Mouse (Mus musculus): Measurements from ENCODE around the gene Prmt2.

Gene Prmt2

DNA sequence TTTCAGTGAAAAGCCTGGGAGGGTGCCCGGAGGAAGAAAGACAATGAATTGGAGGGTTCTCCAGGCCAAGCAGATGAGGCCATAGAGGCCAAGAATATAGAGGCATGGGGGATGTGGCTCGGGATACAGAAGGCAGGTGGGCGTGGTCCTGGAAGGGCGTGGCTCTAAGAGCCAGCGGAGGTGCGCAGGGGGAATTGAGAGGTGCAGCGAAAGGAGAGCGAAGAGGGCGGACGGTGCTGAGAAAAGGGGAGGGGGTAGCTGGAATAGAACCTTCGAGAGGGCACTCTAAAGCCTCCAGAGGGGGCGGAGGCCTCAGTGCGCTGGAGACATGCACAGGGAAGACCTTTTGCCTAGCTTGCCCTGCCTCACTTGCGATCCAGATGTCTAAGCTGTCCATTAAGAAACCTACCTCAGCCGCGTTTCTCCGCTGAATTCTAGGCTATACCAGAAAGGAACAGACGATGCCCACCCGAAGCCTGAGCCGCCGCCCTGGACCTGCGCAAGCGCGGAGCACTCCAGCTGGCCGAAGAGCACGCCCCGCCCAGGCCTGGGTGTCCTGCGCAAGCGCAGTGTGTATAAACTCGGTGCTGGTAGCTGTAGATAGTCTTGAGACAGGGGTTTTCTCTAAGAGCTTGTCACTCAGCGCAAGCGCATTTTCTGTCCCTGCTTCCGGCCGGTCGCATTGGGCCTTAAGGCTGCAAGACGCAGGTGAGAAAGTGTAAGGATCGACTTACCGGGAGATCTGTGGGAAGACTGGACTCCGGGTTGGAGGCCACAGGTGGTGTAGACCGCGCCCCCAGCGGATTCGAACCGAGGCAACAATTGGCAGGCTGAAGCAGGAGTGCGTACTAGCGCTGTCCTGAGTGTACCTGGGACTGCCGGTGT, at the start of gene Prmt2:
Prmt2 (minus strand) TSS at position 525 of the 885 bp plus-strand sequence.
- DNase-seq (ENCODE audit: low spot score in 2 of 2) = peak; percentile 83 to 93

DNA sequence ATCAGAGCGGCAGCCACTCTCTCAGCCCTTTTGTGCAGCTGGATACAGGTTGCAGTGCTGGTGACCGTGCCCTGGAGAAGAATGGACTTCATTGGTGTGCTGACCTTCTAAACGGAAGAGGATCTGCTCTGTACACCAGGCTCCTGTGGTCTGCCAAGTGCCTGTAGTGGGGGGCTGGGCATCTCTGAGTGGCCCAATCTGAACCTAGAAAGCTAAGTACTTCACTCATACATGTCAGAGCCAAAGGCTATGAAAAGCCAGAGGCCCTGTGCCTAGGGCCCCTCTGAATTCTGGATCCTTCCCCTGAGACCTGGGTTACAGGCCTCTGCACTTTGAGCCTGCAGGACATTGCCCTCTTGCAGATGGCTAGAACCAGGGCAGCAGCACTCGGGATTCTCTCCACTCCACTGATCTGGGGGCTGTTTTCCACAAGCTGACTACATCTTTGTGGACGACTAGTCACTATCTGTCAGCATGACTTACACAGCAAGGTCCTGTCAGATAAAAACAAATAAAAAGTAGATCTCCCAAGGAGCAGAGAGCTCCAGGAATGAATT, 41.0 kb upstream of the Prmt2 start:
- DNase-seq (ENCODE audit: low spot score in 2 of 2) = no peak

DNA sequence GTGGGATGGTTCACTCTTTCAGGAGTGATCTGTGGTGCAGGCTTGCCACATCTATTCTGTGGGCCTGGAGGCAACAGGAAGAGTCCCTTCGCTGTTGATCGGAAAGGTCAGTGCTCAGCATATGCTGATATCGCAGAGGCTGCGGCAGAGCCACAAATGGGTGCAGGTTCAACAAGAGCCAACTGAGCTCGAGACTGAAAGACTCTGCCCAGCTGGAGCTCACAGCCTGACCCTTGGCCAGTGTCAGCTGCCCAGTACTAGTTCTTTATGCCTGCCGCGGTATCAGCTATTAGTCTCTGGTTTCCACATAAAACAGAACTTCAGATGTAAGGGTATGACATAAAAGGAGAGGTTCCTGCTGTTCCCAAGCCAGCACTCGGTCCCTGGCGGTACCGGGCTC, 37.6 kb upstream of the Prmt2 start:
- no peak for DNase-seq (ENCODE audit: low spot score in 2 of 2)

DNA sequence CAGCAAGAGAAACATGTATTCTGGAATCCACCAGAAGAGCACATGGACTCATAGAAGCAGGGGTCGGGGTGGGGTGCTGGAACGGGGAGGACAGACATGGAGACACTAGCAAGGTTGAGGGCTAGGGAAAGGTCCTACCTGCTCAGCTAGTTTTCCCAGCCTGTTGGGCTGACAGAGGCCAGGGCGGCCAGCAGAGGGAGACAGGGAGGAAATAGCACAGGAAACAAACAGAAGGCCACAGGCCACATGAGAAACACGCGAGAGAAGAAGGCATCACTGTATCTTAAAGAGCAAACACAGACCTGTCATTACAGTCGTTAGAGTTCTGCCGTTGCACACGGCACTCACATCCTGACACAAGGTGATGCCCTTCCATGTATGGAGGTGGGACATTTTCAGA, 33.6 kb upstream of the Prmt2 start:
- peak; percentile 30 to 72 for DNase-seq (ENCODE audit: low spot score in 2 of 2)

GRCm38 (mm10) chr10:76262431-76262830, 24.8 kb upstream of the Prmt2 start:
- DNase-seq (ENCODE audit: low spot score in 2 of 2) = no peak

- DNase-seq (ENCODE audit: low spot score in 2 of 2) = no peak
Observed at GRCm38 (mm10) chr10:76261447-76261846, 23.8 kb upstream of the Prmt2 start.

DNA sequence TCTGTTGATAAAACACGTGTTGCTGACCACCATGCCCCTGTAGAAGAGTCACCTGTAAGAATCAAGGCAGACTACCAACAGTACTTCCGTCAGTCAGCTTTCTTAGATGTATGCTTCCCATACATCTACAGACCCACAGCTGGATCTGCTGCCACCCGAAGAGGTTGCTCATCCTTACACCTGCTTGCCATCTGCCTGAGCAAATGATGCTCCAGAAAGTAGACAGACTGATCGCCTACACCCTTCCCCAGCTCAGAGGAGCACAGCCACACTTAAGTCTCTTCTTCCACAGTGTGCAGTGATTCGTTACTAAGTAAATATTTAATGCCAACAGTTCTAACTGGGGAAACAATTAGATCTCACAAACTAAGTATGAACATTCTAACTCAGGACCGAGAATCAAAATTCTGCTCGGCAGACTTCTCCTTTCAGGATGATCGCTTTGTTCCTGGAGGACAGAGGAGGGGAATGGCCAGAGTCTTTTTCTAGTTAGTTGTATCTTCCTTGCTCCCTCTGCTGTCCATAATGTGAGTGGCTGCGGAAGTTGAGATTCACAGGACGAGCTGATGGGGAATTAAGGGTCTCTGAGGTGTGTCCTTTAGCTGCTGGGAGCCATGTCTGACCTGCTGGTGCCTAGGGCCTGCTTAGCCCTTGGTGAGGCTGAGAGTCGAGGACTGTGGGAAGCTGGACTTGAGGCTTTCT, 22.8 kb upstream of the Prmt2 start:
- no peak for DNase-seq (ENCODE audit: low spot score in 2 of 2)

DNA sequence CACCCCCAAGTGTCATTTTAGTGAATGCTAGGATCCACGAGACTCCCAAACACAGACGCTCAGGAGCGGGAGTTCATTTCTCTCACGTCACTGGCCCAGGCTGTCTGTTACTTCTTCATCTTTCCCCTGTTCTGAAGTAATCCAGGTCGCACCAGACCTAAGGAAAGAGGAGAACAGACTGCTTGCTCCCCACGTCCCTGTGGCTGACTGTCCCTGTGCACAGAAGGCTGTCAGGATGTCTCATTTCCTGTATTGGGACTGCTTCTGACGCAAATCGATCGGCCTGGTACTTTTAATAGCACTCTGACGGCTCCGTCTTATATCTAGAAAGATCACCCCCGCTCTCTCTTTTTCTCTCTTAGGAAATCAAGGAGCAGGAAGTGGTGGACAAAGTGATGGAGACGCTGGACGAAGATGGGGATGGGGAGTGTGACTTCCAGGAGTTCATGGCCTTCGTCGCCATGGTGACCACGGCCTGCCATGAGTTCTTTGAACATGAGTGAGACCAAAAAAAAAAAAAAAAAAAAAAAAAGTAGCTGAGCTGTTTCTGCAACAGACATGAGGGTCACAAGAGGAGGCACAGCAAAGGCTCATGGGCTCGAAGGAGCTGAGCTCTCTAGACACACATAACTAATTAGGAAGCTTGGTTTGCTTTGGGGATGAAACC, 22.0 kb upstream of the Prmt2 start:
- no peak for DNase-seq (ENCODE audit: low spot score in 2 of 2)

DNA sequence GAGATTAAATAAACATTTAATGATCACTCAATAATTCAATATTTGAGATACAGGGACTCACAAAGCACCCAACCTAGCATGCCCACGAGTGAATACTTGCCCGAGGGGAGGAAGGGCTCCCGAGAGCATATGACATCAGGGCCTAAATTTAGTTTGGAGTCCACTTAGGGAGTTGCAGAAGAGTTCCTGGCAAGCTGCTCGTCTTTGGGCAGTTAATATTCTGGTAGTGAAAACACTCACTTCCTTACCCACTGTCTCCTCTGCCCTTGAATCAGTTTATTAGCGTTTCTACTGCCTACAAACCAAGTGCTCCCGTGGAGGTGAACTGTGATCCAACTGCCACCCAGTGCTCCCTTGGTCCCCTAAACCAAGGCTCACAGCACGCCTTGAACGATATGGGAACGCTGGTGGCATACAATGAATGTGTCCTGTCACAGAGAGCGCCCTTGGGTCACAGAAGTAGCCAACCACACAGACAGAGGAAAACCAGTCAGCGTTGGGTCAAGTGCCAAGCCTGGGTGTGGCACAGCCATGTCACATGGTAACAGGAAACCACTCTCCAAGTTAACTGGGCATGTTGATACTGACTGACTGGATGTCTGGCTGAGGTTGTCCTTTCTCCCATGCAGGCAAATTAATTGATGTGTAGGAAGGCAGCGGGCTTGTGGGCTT, 20.2 kb upstream of the Prmt2 start:
- no peak for DNase-seq (ENCODE audit: low spot score in 2 of 2)

DNA sequence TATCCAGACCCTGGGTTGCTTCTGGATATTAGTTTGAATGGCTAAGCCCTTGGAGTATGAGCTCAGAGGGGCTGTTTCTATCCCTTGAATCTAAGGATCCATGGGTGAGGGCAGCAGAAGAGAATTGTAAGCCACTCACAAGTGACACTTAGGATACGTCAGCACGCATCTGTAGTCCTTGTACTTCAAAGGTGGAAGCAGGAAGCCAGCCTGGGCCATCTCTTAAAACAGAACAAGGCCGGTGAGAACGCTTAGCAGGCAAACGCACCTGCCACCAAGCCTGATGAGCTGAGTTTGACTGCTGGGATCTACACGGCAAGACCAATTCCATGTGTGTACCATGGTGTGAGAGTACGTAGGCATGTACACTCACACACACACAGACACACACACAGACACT, 19.6 kb upstream of the Prmt2 start:
- no peak for DNase-seq (ENCODE audit: low spot score in 2 of 2)

DNA sequence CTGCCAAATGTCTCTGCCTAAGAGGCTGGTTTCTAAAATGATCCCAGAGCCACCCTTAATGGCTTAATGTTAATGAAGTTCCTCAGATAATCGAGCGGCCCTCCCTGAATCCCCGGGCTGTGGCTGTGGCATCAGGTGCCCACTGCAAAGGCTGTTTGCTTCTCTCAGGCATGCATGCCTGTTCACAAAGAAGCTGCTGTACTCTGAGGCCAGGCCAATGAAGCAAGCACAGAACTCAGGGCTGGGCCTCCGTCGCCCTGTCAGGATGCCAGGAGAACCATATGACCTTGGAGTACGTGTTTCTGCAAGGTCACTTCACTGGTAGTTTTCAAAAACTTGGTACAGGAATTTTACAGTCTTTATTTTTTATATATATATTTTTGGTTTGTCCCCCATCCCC, 18.0 kb upstream of the Prmt2 start:
- no peak for DNase-seq (ENCODE audit: low spot score in 2 of 2)

GRCm38 (mm10) chr10:76253536-76253935, 15.9 kb upstream of the Prmt2 start, which contains the start of gene S100b:
S100b (plus strand) TSS chr10:76253853.
- no peak for DNase-seq (ENCODE audit: low spot score in 2 of 2)

DNA sequence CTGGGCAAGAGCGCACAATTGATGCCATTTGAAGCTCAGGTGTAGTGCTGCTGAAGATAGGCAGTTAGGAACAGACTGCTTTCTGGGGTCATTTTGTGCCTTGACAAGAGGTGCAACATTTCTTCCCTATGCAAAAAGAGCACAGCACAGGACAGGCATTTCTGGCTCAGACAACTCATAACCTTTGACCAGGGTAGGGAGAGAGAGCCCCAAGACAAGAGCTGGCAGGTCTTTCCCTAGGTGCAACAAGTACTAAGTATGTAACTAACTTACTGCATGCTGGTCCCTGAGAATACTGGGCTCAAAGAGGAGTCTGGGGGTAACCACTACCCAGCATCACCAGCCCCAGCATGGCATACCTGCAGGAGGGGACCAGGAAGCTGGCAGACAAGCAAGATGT, 15.4 kb upstream of the Prmt2 start:
- no peak for DNase-seq (ENCODE audit: low spot score in 2 of 2)

DNA sequence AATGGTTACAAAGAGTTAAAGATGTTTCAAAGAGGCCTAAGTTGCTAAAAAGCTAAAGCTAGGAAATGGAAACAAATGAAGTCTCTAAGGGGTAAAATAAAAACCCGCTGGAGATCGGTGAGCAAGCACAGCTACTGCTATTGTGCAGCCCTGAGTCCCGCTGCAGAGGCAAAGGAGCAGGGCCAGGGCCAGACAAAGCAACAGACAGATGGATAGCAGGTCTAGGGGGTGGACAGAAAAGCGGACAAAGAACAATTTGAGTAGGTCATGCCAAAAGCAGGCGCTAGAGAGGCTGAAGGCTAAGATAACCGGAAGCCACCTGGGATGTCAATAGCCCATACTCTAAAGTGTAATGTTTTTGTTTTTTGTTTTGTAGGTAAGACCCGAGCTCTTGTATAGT, 13.2 kb upstream of the Prmt2 start:
- no peak for DNase-seq (ENCODE audit: low spot score in 2 of 2)

GRCm38 (mm10) chr10:76248647-76248968, 10.9 kb upstream of the Prmt2 start:
- DNase-seq (ENCODE audit: low spot score in 2 of 2) = no peak

DNA sequence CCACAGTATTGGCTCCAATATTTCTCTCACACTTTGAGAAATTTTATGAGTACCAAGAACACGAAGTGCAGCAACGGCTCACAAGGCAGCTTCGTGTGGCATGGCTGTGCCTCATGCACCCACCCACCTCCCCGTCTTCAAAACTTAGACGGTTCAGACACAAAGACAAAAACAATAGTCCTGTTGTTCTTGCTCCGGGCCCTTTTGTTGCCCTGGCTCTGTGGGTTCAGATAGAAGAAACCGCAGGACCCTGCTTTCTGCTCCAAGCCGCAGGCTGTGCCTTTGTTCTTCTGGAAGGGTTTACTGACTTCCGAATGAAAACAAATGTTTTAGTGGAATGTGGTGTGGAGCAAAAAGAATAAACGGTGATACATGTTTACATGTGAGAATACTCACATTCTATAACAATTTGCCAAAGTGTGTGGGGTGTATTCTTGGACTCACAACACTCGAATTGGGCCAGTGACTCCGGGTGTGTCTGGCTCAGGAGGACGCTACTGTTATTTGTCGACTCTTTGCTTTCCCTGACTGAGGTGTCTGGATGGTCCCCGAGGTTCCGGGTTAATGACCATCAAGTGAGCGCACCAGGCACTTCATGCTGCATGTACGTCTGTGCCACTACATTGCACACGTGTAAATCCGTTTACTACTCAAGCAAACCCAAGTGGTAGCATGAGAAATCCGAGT, 10.4 kb upstream of the Prmt2 start:
- no peak for DNase-seq (ENCODE audit: low spot score in 2 of 2)

- DNase-seq (ENCODE audit: low spot score in 2 of 2) = no peak
Observed at GRCm38 (mm10) chr10:76246601-76247000, 8.9 kb upstream of the Prmt2 start.

DNA sequence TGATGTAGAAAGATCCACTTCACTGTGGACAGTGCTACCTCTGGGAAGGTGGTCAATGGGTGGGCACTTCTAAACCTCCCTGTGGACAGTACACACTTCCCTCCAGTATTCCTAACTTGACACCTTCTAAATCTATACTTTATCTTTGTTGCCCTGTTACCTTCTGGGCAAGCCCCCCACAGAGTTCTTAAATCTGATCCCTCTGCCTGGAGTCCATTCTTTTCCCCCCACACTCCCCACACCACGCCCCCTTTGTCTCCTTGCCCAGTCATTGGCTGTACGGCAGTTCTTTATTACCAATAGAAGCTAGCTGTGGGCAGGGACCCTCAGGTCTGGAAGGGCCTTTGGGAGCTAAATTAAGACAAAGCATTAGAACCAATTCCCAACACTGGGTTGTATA, 7.4 kb upstream of the Prmt2 start:
- DNase-seq (ENCODE audit: low spot score in 2 of 2) = no peak

- DNase-seq (ENCODE audit: low spot score in 2 of 2) = no peak
Observed at GRCm38 (mm10) chr10:76239401-76239800, 1.7 kb upstream of the Prmt2 start.

- no peak for DNase-seq (ENCODE audit: low spot score in 2 of 2)
Observed at GRCm38 (mm10) chr10:76229627-76230026, 8.0 kb downstream of the Prmt2 start.

DNA sequence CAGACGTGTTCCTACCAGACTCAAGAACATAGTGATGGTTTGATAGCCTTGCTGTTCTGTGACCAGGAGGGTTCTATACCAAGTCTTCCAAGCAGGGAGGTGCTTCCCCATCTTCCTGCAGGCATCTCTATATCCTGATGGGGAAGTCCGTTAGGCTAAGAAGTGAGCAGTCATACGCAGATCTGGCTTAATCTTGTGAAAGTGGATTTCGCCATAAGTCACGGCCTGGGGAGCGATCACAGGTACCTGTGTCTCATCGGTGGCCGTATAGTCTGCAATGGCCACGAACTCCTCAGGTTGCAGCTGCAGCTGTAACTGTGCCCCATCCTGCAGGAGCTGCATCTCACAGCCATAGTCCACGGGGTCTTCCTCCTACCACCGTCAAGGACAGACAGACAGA, 11.7 kb downstream of the Prmt2 start:
- DNase-seq (ENCODE audit: low spot score in 2 of 2) = no peak
